Mouse (Mus musculus) heart, embryonic 15.5 days (tissue): ENCODE measurements around the gene Acer1. TPM values are rescaled to one million over a fixed set of nuclear protein-coding genes. Genes with fewer than 3 reads are reported as not detected.

Experiments used
- ATAC-seq: fragments of 200-750 bp; cut with Nextera tagmentation; replicated peaks from 2 replicates; pipeline ENCODE4 v1.8.0; 2017; ENCODE audit warnings: low read depth, moderate TSS enrichment; ENCODE audit not compliant: insufficient number of reproducible peaks, insufficient read depth, low FRiP score
- H3K27ac ChIP-seq: fragments of 300-500 bp; sonication (generic); 2 replicates; pipeline ENCODE4 v1.5.1; 2015; ENCODE audit warnings: mild to moderate bottlenecking, inconsistent platforms
- H3K27me3 ChIP-seq: fragments of 300-500 bp; sonication (generic); 2 replicates; pipeline ENCODE4 v1.6.1; 2015; ENCODE audit warnings: inconsistent platforms
- H3K36me3 ChIP-seq: fragments of 300-500 bp; sonication (generic); 2 replicates; pipeline ENCODE4 v1.6.1; 2015; ENCODE audit warnings: mild to moderate bottlenecking, inconsistent platforms
- H3K4me1 ChIP-seq: fragments of 300-500 bp; sonication (generic); replicated peaks from 2 replicates; pipeline ENCODE4 v1.6.1; 2015; ENCODE audit warnings: inconsistent platforms
- H3K4me2 ChIP-seq: fragments of 300-500 bp; sonication (generic); 2 replicates; pipeline ENCODE4 v1.6.1; 2015; ENCODE audit warnings: inconsistent platforms, mild to moderate bottlenecking, moderate library complexity
- H3K4me3 ChIP-seq: fragments of 300-500 bp; sonication (generic); 2 replicates; pipeline ENCODE4 v1.5.1; 2015; ENCODE audit warnings: mild to moderate bottlenecking, inconsistent platforms
- H3K9ac ChIP-seq: fragments of 300-500 bp; sonication (generic); 2 replicates; pipeline ENCODE4 v1.6.1; 2015; ENCODE audit warnings: mild to moderate bottlenecking, inconsistent platforms
- H3K9me3 ChIP-seq: fragments of 300-500 bp; sonication (generic); replicated peaks from 2 replicates; pipeline ENCODE4 v1.6.1; 2016; ENCODE audit warnings: inconsistent platforms
- WGBS: fragments of 180-500 bp; shearing (Covaris S2); methylation state at CpG from one replicate; pipeline ENCODE4 v1.1.7; 2015; ENCODE audit warnings: mixed read lengths; 5-methylcytosine and 5-hydroxymethylcytosine counted together
- polyA plus RNA-seq: library from polyadenylated mRNA; unstranded; fragments of >200 nt; fragmentation: Nextera tagmentation; extraction: Ambion mirVana; gene quantifications from 2 replicates; pipeline ENCODE4 v1.2.1, GENCODE M21; 2015

Acer1 gene
- polyA plus RNA-seq, 1 experiment from 2014 or later, result 0.08 TPM

DNA sequence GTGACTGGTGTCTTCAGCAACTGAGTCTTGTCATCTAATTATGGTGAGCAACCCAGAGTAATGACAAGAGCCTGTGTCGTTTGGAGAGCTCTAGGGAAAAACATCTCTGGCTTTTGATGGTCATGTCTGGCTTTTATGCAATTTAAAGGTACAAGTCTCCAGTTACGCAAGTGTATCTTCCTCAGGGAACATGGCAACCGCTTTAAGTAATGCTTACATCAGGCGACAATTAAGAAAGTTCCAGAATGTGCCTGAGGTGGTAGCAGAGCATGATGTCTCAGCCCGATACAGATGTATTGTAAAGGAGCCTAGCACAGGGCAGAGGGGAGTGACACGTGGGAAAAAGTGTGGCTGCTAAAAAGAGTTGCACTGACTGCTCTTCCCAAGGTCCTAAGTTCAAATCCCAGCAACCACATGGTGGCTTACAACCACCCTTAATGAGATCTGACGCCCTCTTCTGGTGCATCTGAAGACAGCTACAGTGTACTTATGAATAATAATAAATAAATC is 7.0 kb upstream of the Acer1 start:
- no peaks in the 10 kb centered on the region for H3K27me3 ChIP-seq
- H3K4me2 ChIP-seq, result peak overlapping the region; percentile 85
- H3K4me3 ChIP-seq, result peak overlapping the region; percentile 79
- WGBS, result 69% methylated on average over 7 of the region's 7 CpGs
- peak overlapping the region; percentile 56; the same call in 1 of the 2 replicates for H3K9ac ChIP-seq
- ATAC-seq, result no peak
- no peak overlapping the region for H3K27ac ChIP-seq
- peaks cover 18% of the 10 kb centered on the region; the same call in 1 of the 2 replicates for H3K36me3 ChIP-seq
- H3K4me1 ChIP-seq, result peaks cover 11% of the 10 kb centered on the region
- H3K9me3 ChIP-seq, result no peaks in the 10 kb centered on the region

DNA sequence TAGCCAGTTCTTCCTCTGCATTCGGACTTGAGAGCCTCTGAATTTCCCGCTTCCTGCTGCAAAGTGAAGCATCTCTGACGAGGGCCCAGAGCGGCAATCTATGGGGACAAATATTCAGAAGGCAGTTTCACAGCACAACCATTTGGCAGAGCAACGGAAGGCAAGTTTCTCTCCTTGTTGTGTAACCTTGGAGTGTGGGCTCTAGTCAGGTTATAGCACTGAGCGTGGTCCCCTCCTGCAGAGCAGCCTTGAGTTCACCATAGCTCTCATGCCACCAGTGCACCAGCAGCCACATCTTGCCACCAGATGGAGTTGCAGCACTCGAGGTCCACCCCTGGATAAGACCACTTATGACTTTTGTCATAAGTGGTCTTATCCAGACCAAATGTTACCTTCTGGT is 6.5 kb upstream of the Acer1 start:
- 81% methylated on average over 7 of the region's 7 CpGs for WGBS
- H3K4me1 ChIP-seq, result peaks cover 11% of the 10 kb centered on the region
- ATAC-seq, result no peak

DNA sequence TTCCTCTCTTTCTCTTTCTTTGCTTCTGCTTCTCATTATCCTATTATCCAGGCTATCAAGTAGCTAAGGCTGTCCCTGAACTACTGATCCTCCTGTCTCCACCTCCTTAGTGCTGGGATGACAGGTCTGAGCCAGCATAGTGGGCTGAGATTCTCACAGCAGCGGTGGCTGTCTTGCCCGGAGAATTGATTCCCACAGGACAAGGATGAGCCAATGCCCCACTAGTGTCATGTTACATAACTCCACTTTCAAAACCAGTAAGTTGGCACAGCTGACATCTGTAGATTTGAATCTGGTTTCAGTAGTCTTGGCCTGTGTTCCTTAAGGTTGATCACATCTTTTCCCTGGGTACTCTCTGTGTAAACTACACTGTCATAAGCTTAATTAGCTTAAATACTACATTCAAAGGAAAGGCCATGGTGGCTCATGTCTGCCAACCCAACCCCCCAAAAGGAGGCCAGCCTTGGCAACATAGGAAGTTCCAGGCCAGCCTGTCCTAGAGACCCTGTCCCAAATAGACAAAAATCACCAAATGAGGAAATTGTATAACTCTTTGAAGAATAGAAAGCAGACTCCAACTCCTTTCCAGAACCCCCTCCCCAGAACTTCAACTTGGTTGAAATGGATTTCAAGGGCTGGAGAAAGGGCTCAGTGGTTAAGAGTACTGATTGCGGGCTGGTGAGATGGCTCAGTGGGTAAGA is 4.3 kb upstream of the Acer1 start:
- Histone ChIP-seq H3K4me3 (no peak overlapping the region), H3K9ac (no peak overlapping the region), H3K4me2 (no peak overlapping the region), H3K9me3 (no peaks in the 10 kb centered on the region), H3K36me3 (no peaks in the 10 kb centered on the region), H3K27ac (no peak overlapping the region), H3K4me1 (peaks cover 6% of the 10 kb centered on the region), H3K27me3 (no peaks in the 10 kb centered on the region)
- WGBS, result 84% methylated on average over 3 of the region's 3 CpGs
- no peak for ATAC-seq

More for the DNA sequence above, 6.5 kb upstream of the Acer1 start:
- H3K27me3 ChIP-seq, result no peaks in the 10 kb centered on the region
- no peak overlapping the region for H3K4me2 ChIP-seq
- H3K36me3 ChIP-seq, result peaks cover 13% of the 10 kb centered on the region; the same call in 1 of the 2 replicates
- no peak overlapping the region for H3K4me3 ChIP-seq
- no peak overlapping the region for H3K9ac ChIP-seq
- no peaks in the 10 kb centered on the region for H3K9me3 ChIP-seq
- no peak overlapping the region for H3K27ac ChIP-seq

DNA sequence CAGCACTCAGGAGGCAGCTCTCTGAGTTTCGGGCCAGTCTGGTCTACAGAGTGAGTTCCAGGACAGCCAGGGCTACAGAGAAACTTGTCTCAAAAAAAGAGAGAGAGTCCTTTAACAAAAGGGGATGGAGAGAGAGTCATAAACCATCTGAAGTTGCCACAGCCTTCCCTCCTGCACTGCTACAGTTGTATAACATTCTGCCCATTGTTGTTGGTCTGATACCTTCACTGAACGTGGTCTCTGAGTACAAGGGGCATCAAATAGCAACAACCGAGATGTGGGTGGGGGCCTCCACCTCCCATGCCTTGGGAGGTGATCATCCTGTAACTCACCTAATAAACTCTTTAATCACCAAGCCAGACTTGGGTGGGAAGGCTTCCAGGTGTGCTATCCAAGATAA is 3.7 kb upstream of the Acer1 start:
- no peak overlapping the region for H3K9ac ChIP-seq
- H3K4me2 ChIP-seq, result no peak overlapping the region
- no peak overlapping the region for H3K4me3 ChIP-seq
- H3K27ac ChIP-seq, result no peak overlapping the region
- no peaks in the 10 kb centered on the region for H3K9me3 ChIP-seq
- no peak for ATAC-seq
- H3K4me1 ChIP-seq, result no peaks in the 10 kb centered on the region; the same call in 1 of the 2 replicates
- no peaks in the 10 kb centered on the region for H3K27me3 ChIP-seq
- WGBS, result 78% methylated on average over 3 of the region's 3 CpGs
- no peaks in the 10 kb centered on the region for H3K36me3 ChIP-seq

DNA sequence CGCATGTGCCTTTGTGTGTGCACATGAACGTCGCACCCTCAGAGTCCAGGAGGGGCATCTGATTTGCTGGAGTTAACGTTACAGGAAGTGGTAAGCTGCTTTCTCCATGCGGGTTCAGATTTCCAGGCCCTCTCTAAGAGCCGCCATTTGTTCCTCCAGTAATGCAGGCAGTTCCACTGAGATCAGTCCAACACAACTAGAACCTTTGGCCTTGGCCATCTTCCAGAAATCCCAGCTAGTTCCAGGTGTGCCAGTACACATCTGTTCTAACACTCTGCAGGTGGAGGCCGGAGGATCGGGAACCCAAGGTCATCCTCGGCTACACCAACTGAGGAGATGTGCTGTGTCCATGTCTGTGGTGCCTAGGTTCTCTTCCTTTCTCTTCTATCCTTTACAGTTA is 3.0 kb upstream of the Acer1 start:
- H3K27me3 ChIP-seq, result no peaks in the 10 kb centered on the region
- no peak overlapping the region for H3K4me3 ChIP-seq
- no peaks in the 10 kb centered on the region for H3K36me3 ChIP-seq
- ATAC-seq, result no peak
- H3K4me2 ChIP-seq, result no peak overlapping the region
- no peaks in the 10 kb centered on the region for H3K9me3 ChIP-seq
- no peak overlapping the region for H3K27ac ChIP-seq
- H3K4me1 ChIP-seq, result no peaks in the 10 kb centered on the region
- WGBS, result 74% methylated on average over 9 of the region's 9 CpGs
- no peak overlapping the region for H3K9ac ChIP-seq

DNA sequence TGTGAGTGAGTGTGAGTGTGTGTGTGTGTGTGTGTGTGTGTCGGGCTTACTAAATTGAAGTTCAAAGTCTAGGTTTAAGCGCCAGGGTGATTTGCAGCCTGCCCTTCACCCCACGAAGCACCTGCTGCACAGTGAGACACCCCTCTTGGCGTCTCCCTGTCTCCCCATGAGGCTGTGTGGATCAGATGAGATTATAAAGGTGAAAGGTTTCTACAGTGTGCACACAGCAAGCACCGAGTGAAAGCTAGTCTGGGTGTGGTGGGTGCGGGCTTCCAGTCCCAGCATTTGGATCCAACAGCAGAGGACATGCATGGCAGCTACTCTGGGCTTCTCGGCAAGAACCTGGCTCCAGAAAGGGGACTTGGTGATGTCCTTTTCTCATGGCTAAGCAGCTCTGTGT is 877 bp downstream of the Acer1 start:
- 72% methylated on average over 7 of the region's 7 CpGs for WGBS
- no peak for ATAC-seq

DNA sequence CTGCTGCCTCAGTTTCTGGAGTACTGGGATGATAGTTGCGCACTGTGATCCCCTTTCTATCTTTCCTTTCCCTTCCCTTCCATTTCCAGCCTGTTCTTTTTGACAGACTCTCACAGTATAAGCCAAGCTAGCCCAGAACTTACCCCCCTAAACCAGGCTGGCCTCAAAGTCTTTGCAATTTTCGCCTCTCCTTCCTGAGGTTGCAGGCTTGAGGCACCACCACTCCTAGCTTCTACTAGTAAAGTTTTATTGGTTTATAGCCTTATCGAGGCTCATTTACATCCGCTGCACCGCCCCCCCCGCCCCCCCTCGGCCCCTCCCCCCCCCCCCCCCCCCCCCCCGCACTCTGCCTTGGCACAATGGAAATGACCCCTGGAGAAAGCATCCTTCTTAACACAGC is 2.4 kb downstream of the Acer1 start:
- no peak for ATAC-seq
- WGBS, result 64% methylated on average over 4 of the region's 8 CpGs
- no peak overlapping the region for H3K9ac ChIP-seq
- no peaks in the 10 kb centered on the region for H3K9me3 ChIP-seq
- no peaks in the 10 kb centered on the region for H3K36me3 ChIP-seq
- H3K27ac ChIP-seq, result no peak overlapping the region
- no peaks in the 10 kb centered on the region for H3K4me1 ChIP-seq
- H3K27me3 ChIP-seq, result no peaks in the 10 kb centered on the region
- H3K4me2 ChIP-seq, result no peak overlapping the region
- H3K4me3 ChIP-seq, result no peak overlapping the region

More for the DNA sequence above, 877 bp downstream of the Acer1 start:
- H3K9ac ChIP-seq, result no peak overlapping the region
- no peak overlapping the region for H3K27ac ChIP-seq
- H3K27me3 ChIP-seq, result no peaks in the 10 kb centered on the region
- H3K9me3 ChIP-seq, result no peaks in the 10 kb centered on the region
- H3K4me1 ChIP-seq, result no peaks in the 10 kb centered on the region
- no peak overlapping the region for H3K4me2 ChIP-seq
- no peak overlapping the region for H3K4me3 ChIP-seq
- no peaks in the 10 kb centered on the region for H3K36me3 ChIP-seq

DNA sequence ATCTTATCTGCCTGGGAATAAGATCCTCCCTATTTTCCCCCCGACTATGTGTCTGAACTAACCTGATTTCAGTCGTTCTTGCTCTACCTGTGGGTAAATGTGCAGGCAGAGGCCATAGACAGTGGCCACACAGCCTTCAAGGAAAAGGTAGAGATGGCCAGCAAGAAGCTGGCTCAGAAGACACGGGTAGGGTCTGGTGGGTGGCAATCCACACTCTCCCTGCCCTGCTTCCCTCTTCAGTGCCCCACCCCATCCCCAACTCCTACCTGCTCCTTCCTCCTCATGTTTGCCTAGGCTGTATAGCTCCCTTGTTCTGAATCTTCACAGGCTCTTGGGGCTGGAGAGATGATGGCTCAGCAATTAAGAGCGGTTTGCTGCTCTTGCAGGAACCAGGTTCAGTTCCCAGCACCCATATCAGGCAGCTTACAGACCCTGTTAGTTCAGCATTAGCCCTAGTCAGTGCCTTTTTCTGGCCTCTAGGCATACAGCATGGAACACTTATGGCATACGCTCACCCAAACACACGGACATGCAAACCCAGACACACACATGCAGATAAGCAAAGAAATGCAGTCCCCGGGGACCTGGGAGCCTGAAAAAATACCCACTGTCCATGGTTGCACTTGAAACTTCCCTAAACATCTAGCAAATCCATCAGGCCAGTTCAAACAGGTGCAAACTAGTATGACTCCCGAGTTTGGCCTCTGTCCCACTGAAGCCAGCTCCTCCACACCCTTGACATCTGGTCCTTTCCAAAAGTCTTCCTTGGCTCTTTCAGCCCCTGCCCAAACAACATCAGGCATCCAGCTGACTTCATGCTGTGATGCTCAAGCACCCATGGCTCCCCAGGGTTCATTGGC is 5.2 kb downstream of the Acer1 start:
- 0 out of 2 replicates have a peak, but pooled peaks cover 1% of the 10 kb centered on the region for H3K27me3 ChIP-seq
- H3K4me3 ChIP-seq, result no peak overlapping the region
- no peaks in the 10 kb centered on the region for H3K4me1 ChIP-seq
- no peaks in the 10 kb centered on the region for H3K36me3 ChIP-seq
- H3K9ac ChIP-seq, result no peak overlapping the region
- 60% methylated on average over 8 of the region's 8 CpGs for WGBS
- H3K4me2 ChIP-seq, result no peak overlapping the region
- H3K27ac ChIP-seq, result no peak overlapping the region
- H3K9me3 ChIP-seq, result no peaks in the 10 kb centered on the region
- no peak for ATAC-seq

DNA sequence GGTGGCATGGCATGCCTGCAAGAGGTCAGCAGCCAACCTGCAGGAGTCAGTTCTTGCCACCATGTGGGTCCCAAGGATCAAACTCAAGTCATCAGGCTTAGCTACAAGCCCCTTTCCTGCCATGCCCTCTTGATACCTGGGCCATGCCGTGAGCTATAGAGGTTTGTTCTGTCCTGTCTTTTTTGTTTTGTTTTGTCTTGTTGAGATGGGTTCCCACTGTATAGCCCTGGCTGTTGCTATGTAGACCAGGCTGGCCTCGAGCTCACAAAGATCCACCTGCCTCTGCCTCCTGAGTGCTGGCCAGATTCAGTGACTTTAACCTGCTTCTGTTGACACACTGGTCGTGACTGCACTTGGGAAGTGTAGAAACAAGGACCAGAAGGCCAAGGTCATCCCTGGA is 6.5 kb downstream of the Acer1 start:
- 59% methylated on average over 3 of the region's 3 CpGs for WGBS

DNA sequence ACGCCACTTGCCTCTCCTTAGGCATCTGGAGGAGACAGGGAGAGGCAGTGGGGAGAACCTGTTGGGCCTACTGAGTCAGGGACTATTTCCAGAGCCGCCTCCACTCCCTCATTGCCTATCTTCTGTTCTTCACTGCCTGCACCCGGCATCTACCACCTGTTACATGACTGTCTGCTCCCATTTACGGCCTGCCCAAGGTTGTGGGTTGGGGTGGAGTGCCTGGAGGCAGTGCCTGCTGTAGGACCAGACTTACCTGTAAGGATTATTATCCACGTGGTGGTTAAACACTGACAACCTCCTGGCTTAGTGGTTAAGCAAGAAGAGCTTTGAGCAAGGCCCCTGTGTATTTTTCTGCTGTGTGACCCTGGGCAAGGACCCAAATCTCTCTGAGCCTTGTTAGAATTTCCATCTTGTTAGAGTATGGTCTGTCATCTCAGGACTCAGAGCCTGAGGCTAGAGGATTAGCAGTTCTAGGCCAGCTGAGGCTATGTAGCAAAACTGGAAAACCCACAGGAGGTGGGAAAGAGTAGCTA is 7.2 kb downstream of the Acer1 start:
- 78% methylated on average over 5 of the region's 5 CpGs for WGBS
- Histone ChIP-seq H3K9me3 (no peaks in the 10 kb centered on the region), H3K27ac (no peak overlapping the region), H3K4me1 (no peaks in the 10 kb centered on the region), H3K36me3 (no peaks in the 10 kb centered on the region), H3K4me2 (no peak overlapping the region), H3K27me3 (0 out of 2 replicates have a peak, but pooled peaks cover 6% of the 10 kb centered on the region), H3K4me3 (no peak overlapping the region), H3K9ac (no peak overlapping the region)
- no peak for ATAC-seq

More for the DNA sequence above, 6.5 kb downstream of the Acer1 start:
- H3K9ac ChIP-seq, result no peak overlapping the region
- no peak overlapping the region for H3K4me2 ChIP-seq
- H3K36me3 ChIP-seq, result no peaks in the 10 kb centered on the region
- H3K4me1 ChIP-seq, result no peaks in the 10 kb centered on the region
- ATAC-seq, result no peak
- H3K9me3 ChIP-seq, result no peaks in the 10 kb centered on the region
- no peak overlapping the region for H3K4me3 ChIP-seq
- H3K27ac ChIP-seq, result no peak overlapping the region
- H3K27me3 ChIP-seq, result 0 out of 2 replicates have a peak, but pooled peaks cover 6% of the 10 kb centered on the region

DNA sequence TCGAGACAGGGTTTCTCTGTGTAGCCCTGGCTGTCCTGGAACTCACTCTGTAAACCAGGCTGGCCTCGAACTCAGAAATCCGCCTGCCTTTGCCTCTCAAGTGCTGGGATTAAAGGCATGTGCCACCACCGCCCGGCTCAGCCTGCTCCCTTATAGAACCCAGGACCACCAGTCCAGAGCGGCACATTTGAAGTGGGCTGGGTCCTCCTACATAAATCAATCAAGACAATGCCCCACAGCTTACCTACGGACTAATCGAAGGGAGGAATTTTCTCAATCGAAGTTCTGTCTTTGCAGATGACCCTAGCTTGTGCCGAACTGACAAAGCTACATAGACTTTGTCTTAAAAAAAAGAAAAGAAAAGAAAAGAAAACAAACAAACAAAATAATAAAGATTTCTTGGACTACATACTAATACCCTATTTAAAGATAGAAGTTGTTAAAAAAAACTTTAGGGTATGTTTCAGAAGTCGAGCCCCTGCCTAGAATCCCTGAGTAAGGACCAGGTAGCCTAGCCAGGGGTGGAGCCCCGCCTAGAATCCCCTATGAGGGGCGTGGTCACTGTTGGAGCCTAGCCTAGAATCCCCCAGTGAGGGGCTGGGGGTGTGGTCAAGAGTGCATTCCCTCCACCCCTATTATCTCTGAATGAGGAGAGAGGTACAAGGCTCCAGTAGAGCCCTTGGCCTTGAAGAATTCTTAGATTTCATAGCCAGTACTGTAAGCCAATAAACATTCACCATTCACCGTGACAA is 7.8 kb downstream of the Acer1 start:
- Histone ChIP-seq H3K4me2 (no peak overlapping the region), H3K4me1 (no peaks in the 10 kb centered on the region), H3K27me3 (0 out of 2 replicates have a peak, but pooled peaks cover 6% of the 10 kb centered on the region), H3K36me3 (no peaks in the 10 kb centered on the region), H3K9ac (no peak overlapping the region), H3K27ac (no peak overlapping the region), H3K4me3 (no peak overlapping the region), H3K9me3 (no peaks in the 10 kb centered on the region)
- WGBS, result 60% methylated on average over 14 of the region's 14 CpGs
- no peak for ATAC-seq
